In the genomic region with DNA sequence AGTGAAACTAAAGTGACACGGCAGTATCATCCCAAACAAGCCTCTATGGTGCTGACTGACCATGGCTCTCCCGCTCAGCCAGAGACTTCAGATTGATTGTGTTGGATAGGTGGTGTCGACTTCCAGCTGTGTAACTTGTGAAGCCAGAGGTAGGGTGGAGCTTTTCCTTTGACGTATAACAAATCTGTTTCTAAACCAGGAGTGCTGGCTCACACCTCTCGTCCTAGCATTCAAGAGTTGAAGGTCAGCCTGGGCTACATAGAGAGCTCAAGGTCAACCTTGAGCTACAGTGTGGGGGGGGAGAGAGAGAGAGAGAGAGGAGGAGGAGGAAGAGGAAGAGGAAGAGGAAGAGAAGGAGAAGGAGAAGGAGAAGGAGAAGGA, we compare ENCODE assay signal across 21 mouse cellular contexts. TPM values are rescaled to one million over a fixed set of nuclear protein-coding genes. Genes with fewer than 3 reads are reported as not detected.
DNase-seq lines count a peak whose midpoint lies in the region; ATAC-seq and TF ChIP-seq lines count a peak whose summit lies in the region.
"Had no signal": no experiment of that assay in that cellular context is flagged by ENCODE, and none has a peak within 500 bp of the region (broad histone marks: within the 10 kb centered on the region; RNA-seq: fewer than 3 reads in every experiment).

No protein-coding gene starts in this region.

- ATAC-seq in liver, postnatal 0 days: peak; percentile 16; the same call in 1 of the 2 replicates
- no peak for ATAC-seq in liver, embryonic 12.5 days
- no peak for ATAC-seq in midbrain, postnatal 0 days (ENCODE audit: low FRiP score)
- ATAC-seq in intestine, postnatal 0 days: no peak
- ATAC-seq: activated CD4-positive, CD25-positive, alpha-beta regulatory T cell, adult 4 months; hindbrain, embryonic 16.5 days; intestine, embryonic 16.5 days had no signal

- no peaks in the 10 kb centered on the region for H3K9me3 ChIP-seq in heart, embryonic 10.5 days
- H3K9me3 ChIP-seq in liver, postnatal 0 days (ENCODE audit: low read length): no peaks in the 10 kb centered on the region
- H3K9me3 ChIP-seq in liver, embryonic 12.5 days (replicated peaks): no peaks in the 10 kb centered on the region
- no peaks in the 10 kb centered on the region for H3K9me3 ChIP-seq in midbrain, postnatal 0 days (ENCODE audit: low read length)
- no peaks in the 10 kb centered on the region for H3K9me3 ChIP-seq in midbrain, embryonic 10.5 days (replicated peaks)
- no peaks in the 10 kb centered on the region for H3K9me3 ChIP-seq in intestine, postnatal 0 days (ENCODE audit: control insufficient read depth)
- H3K9me3 ChIP-seq: embryonic facial prominence, embryonic 10.5 days; limb, embryonic 15.5 days; neural tube, embryonic 12.5 days had no signal

- no peak overlapping the region for H3K9ac ChIP-seq in liver, postnatal 0 days (replicated peaks)
- H3K9ac ChIP-seq in liver, embryonic 12.5 days: no peak overlapping the region
- H3K9ac ChIP-seq in midbrain, postnatal 0 days (replicated peaks; ENCODE audit: low read length, poor library complexity, severe bottlenecking): no peak overlapping the region
- no peak overlapping the region for H3K9ac ChIP-seq in intestine, postnatal 0 days (ENCODE audit: low read depth, low read length)
- H3K9ac ChIP-seq: limb, embryonic 15.5 days; neural tube, embryonic 12.5 days had no signal

- 0 out of 2 replicates have a peak overlapping the region, but pooled peaks have one; percentile 32 for H3K4me2 ChIP-seq in liver, postnatal 0 days (ENCODE audit: low read depth, low read length)
- no peak overlapping the region for H3K4me2 ChIP-seq in liver, embryonic 12.5 days
- no peak overlapping the region for H3K4me2 ChIP-seq in midbrain, postnatal 0 days (ENCODE audit: low read depth, low read length, poor library complexity, severe bottlenecking)
- H3K4me2 ChIP-seq in intestine, postnatal 0 days (replicated peaks; ENCODE audit: low read depth): no peak overlapping the region
- H3K4me2 ChIP-seq: limb, embryonic 15.5 days; neural tube, embryonic 12.5 days had no signal

- H3K36me3 ChIP-seq in heart, embryonic 10.5 days: no peaks in the 10 kb centered on the region
- H3K36me3 ChIP-seq in liver, postnatal 0 days (replicated peaks; ENCODE audit: insufficient read depth, low read length): no peaks in the 10 kb centered on the region
- no peaks in the 10 kb centered on the region for H3K36me3 ChIP-seq in liver, embryonic 12.5 days
- no peaks in the 10 kb centered on the region for H3K36me3 ChIP-seq in midbrain, postnatal 0 days (ENCODE audit: insufficient read depth, low read length)
- H3K36me3 ChIP-seq in midbrain, embryonic 10.5 days: no peaks in the 10 kb centered on the region
- no peaks in the 10 kb centered on the region for H3K36me3 ChIP-seq in intestine, postnatal 0 days (ENCODE audit: control insufficient read depth, insufficient read depth)
- H3K36me3 ChIP-seq: embryonic facial prominence, embryonic 10.5 days; limb, embryonic 15.5 days; neural tube, embryonic 12.5 days had no signal

- H3K27me3 ChIP-seq in heart, embryonic 10.5 days (ENCODE audit: insufficient read depth, poor library complexity, severe bottlenecking): no peaks in the 10 kb centered on the region
- 0 out of 2 replicates have a peak, but pooled peaks cover 3% of the 10 kb centered on the region for H3K27me3 ChIP-seq in liver, postnatal 0 days (ENCODE audit: insufficient read depth, low read length)
- H3K27me3 ChIP-seq in liver, embryonic 12.5 days (replicated peaks): peaks cover 29% of the 10 kb centered on the region
- no peaks in the 10 kb centered on the region for H3K27me3 ChIP-seq in midbrain, postnatal 0 days (ENCODE audit: insufficient read depth, low read length)
- no peaks in the 10 kb centered on the region for H3K27me3 ChIP-seq in midbrain, embryonic 10.5 days (ENCODE audit: low read depth, poor library complexity, severe bottlenecking)
- no peaks in the 10 kb centered on the region for H3K27me3 ChIP-seq in intestine, postnatal 0 days (replicated peaks; ENCODE audit: control insufficient read depth, insufficient read depth, low read length)
- H3K27me3 ChIP-seq: limb, embryonic 15.5 days; neural tube, embryonic 12.5 days had no signal

- peak overlapping the region; percentile 63 for H3K27ac ChIP-seq in heart, embryonic 10.5 days
- peak overlapping the region; percentile 87 for H3K27ac ChIP-seq in liver, postnatal 0 days (ENCODE audit: low read depth)
- no peak overlapping the region; the same call in 1 of the 2 replicates for H3K27ac ChIP-seq in liver, embryonic 12.5 days
- H3K27ac ChIP-seq in brown adipose tissue, adult 24 weeks (replicated peaks; ENCODE audit: low read depth, low read length): peak overlapping the region; percentile 70
- no peak overlapping the region for H3K27ac ChIP-seq in midbrain, postnatal 0 days (ENCODE audit: low read depth, low read length)
- no peak overlapping the region for H3K27ac ChIP-seq in midbrain, embryonic 10.5 days (replicated peaks)
- no peak overlapping the region for H3K27ac ChIP-seq in intestine, postnatal 0 days (ENCODE audit: low read depth, low read length)
- H3K27ac ChIP-seq: kidney, postnatal 0 days; limb, embryonic 15.5 days; neural tube, embryonic 12.5 days had no signal

- H3K4me3 ChIP-seq in heart, embryonic 10.5 days: no peak overlapping the region
- H3K4me3 ChIP-seq in liver, postnatal 0 days (ENCODE audit: low read depth, low read length): no peak overlapping the region
- H3K4me3 ChIP-seq in liver, embryonic 12.5 days: no peak overlapping the region
- no peak overlapping the region for H3K4me3 ChIP-seq in brown adipose tissue, adult 24 weeks (ENCODE audit: insufficient read depth, low read depth, low read length)
- no peak overlapping the region for H3K4me3 ChIP-seq in midbrain, postnatal 0 days (ENCODE audit: low read depth, low read length)
- H3K4me3 ChIP-seq in midbrain, embryonic 10.5 days: no peak overlapping the region
- H3K4me3 ChIP-seq in intestine, postnatal 0 days (ENCODE audit: low read depth, low read length): no peak overlapping the region
- H3K4me3 ChIP-seq: embryonic facial prominence, embryonic 10.5 days; limb, embryonic 15.5 days; neural tube, embryonic 12.5 days had no signal

- WGBS in heart, embryonic 10.5 days: 44% methylated on average over 5 of the region's 5 CpGs
- 31% methylated on average over 5 of the region's 5 CpGs for WGBS in liver, postnatal 0 days (ENCODE audit: insufficient replicate concordance)
- WGBS in liver, embryonic 12.5 days (ENCODE audit: insufficient replicate concordance): 41% methylated on average over 5 of the region's 5 CpGs
- 61% methylated on average over 5 of the region's 5 CpGs for WGBS in midbrain, postnatal 0 days
- 68% methylated on average over 5 of the region's 5 CpGs for WGBS in midbrain, embryonic 10.5 days
- WGBS in intestine, postnatal 0 days: 59% methylated on average over 5 of the region's 5 CpGs

- H3K4me1 ChIP-seq in heart, embryonic 10.5 days: peaks cover 31% of the 10 kb centered on the region
- H3K4me1 ChIP-seq in liver, postnatal 0 days (ENCODE audit: insufficient read depth): peaks cover 40% of the 10 kb centered on the region
- peaks cover 34% of the 10 kb centered on the region for H3K4me1 ChIP-seq in liver, embryonic 12.5 days
- H3K4me1 ChIP-seq in brown adipose tissue, adult 24 weeks (ENCODE audit: control insufficient read depth, insufficient read depth, insufficient read length, low read length): peaks cover 16% of the 10 kb centered on the region
- H3K4me1 ChIP-seq in midbrain, postnatal 0 days (ENCODE audit: insufficient read depth, low read length): no peaks in the 10 kb centered on the region
- H3K4me1 ChIP-seq in midbrain, embryonic 10.5 days: no peaks in the 10 kb centered on the region; the same call in 1 of the 2 replicates
- H3K4me1 ChIP-seq in intestine, postnatal 0 days (replicated peaks; ENCODE audit: control insufficient read depth, insufficient read depth, low read length): 0 out of 2 replicates have a peak, but pooled peaks cover 8% of the 10 kb centered on the region
- H3K4me1 ChIP-seq: neural tube, embryonic 12.5 days had no signal

- no peak for DNase-seq in heart, embryonic 10.5 days (ENCODE audit: low spot score)
- no peak for DNase-seq in heart, adult 9 months (ENCODE audit: low spot score in 2 of 2)
- no peak for DNase-seq in liver, postnatal 0 days
- DNase-seq in midbrain, postnatal 0 days (ENCODE audit: low spot score): no peak
- DNase-seq in midbrain, embryonic 10.5 days (ENCODE audit: low spot score): no peak
- DNase-seq: adrenal gland, postnatal 14 days; cerebellum, adult 2 months; layer of hippocampus, postnatal 36 days; lung, postnatal 14 days; right cerebral cortex, adult 18-20 months; thymus, adult 18-20 months had no signal

- TF ChIP-seq EP300 in liver, postnatal 0 days (IDR thresholded peaks at IDR 0.05; ENCODE audit: low read depth): no peak

- no peak for TF ChIP-seq CTCF in liver, postnatal 0 days (IDR thresholded peaks at IDR 0.05; ENCODE audit: low read depth)
- TF ChIP-seq CTCF in midbrain, postnatal 0 days (IDR thresholded peaks at IDR 0.05): no peak
- TF ChIP-seq CTCF in intestine, postnatal 0 days (IDR thresholded peaks at IDR 0.05; ENCODE audit: low read depth): no peak

RNA-seq across cellular contexts. Expression of gene Tmed10, which starts 11.3 kb away (rescaled TPM):
- 308 and 314 TPM in 2 replicates for polyA plus RNA-seq in heart, embryonic 10.5 days (2016; fragmentation: Nextera tagmentation; extraction: Ambion mirVana)
- polyA plus RNA-seq in liver, postnatal 0 days (2015; fragmentation: Nextera tagmentation; extraction: Ambion mirVana): 165 and 170 TPM in 2 replicates
- 194 and 195 TPM in 2 replicates for polyA plus RNA-seq in liver, embryonic 12.5 days (2016; fragmentation: Nextera tagmentation; extraction: Ambion mirVana)
- 96.7 and 126 TPM in 2 replicates for polyA plus RNA-seq in brown adipose tissue, adult 24 weeks (2012; ENCODE audit: insufficient read depth, insufficient read length, missing spikeins)
- 68.2 and 68.6 TPM in 2 replicates for total RNA-seq in midbrain, postnatal 0 days (2014; rRNA removed)
- polyA plus RNA-seq in midbrain, postnatal 0 days (2015; fragmentation: Nextera tagmentation; extraction: Ambion mirVana): 175 and 186 TPM in 2 replicates
- polyA plus RNA-seq in midbrain, embryonic 10.5 days (2016; fragmentation: Nextera tagmentation; extraction: Ambion mirVana): 258 and 269 TPM in 2 replicates
- polyA plus RNA-seq in intestine, postnatal 0 days (2015; fragmentation: Nextera tagmentation; extraction: Ambion mirVana): 328 TPM in 2 replicates

RNA-seq across cellular contexts. Expression of gene Nek9, which starts 46.8 kb away (rescaled TPM):
- polyA plus RNA-seq in heart, embryonic 10.5 days (2016; fragmentation: Nextera tagmentation; extraction: Ambion mirVana): 24.3 and 24.6 TPM in 2 replicates
- 4.1 and 4.5 TPM in 2 replicates for polyA plus RNA-seq in liver, postnatal 0 days (2015; fragmentation: Nextera tagmentation; extraction: Ambion mirVana)
- polyA plus RNA-seq in liver, embryonic 12.5 days (2016; fragmentation: Nextera tagmentation; extraction: Ambion mirVana): 11.6 and 12.1 TPM in 2 replicates
- polyA plus RNA-seq in brown adipose tissue, adult 24 weeks (2012; ENCODE audit: insufficient read depth, insufficient read length, missing spikeins): 29.5 and 38.8 TPM in 2 replicates
- total RNA-seq in midbrain, postnatal 0 days (2014; rRNA removed): 16.5 and 22.8 TPM in 2 replicates
- 7.1 and 7.5 TPM in 2 replicates for polyA plus RNA-seq in midbrain, postnatal 0 days (2015; fragmentation: Nextera tagmentation; extraction: Ambion mirVana)
- polyA plus RNA-seq in midbrain, embryonic 10.5 days (2016; fragmentation: Nextera tagmentation; extraction: Ambion mirVana): 20.6 and 21.5 TPM in 2 replicates
- 10.2 and 10.3 TPM in 2 replicates for polyA plus RNA-seq in intestine, postnatal 0 days (2015; fragmentation: Nextera tagmentation; extraction: Ambion mirVana)

Comparison
In these comparisons a context has a peak if more than half of its experiments do, and no peak if none do; other contexts are left out.
1. H3K27ac ChIP-seq: peak in heart, embryonic 10.5 days (single experiment), liver, postnatal 0 days (single experiment) and brown adipose tissue, adult 24 weeks (single experiment); none in liver, embryonic 12.5 days (single experiment), midbrain, postnatal 0 days (single experiment), midbrain, embryonic 10.5 days (single experiment) and intestine, postnatal 0 days (single experiment).